ENCODE assay signal across 16 mouse cellular contexts in the genomic region with DNA sequence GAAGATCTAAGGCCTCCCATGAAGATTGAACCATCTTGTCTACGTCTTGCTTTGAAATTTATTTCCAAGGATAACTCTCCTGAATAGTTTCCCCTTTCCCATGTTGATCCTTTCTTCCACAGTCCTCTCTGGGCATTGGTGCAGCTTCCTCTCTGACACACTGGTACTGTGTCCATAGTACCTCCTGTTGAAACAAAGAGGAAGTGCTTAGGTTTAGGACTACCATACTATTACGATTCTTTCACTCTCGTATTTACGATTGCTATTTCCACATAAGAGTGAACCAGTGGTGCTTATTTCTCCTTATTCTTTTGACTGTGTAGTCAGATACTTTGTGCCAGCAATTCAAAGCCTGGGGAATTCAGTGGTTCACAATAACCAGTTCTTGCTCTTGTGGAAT.
"Had no signal": no experiment of that assay in that cellular context is flagged by ENCODE, and none has a peak within 500 bp of the region (broad histone marks: within the 10 kb centered on the region; RNA-seq: fewer than 3 reads in every experiment).

No protein-coding gene starts in this region.

- H3K4me1 ChIP-seq: liver, embryonic 15.5 days; lung, embryonic 15.5 days; midbrain, embryonic 10.5 days; midbrain, embryonic 12.5 days; neural tube, embryonic 12.5 days had no signal

- H3K36me3 ChIP-seq: liver, embryonic 15.5 days; lung, embryonic 15.5 days; midbrain, embryonic 10.5 days; midbrain, embryonic 12.5 days; neural tube, embryonic 12.5 days had no signal

- H3K27ac ChIP-seq: liver, embryonic 15.5 days; lung, embryonic 15.5 days; midbrain, embryonic 10.5 days; midbrain, embryonic 12.5 days; neural tube, embryonic 12.5 days had no signal

- H3K9me3 ChIP-seq: liver, embryonic 15.5 days; lung, embryonic 15.5 days; midbrain, embryonic 10.5 days; midbrain, embryonic 12.5 days; neural tube, embryonic 12.5 days had no signal

- DNase-seq: liver, postnatal 0 days; lung, adult 2 months; lung, postnatal 14 days; lung, postnatal 36 days; midbrain, embryonic 14.5 days; right cerebral cortex, postnatal 14 days; thymus, adult 18-20 months; thymus, postnatal 14 days; thymus, postnatal 36 days had no signal

- H3K4me2 ChIP-seq: liver, embryonic 15.5 days; lung, embryonic 15.5 days; midbrain, embryonic 12.5 days; neural tube, embryonic 12.5 days had no signal

- H3K4me3 ChIP-seq: liver, embryonic 15.5 days; lung, embryonic 15.5 days; midbrain, embryonic 10.5 days; midbrain, embryonic 12.5 days; neural tube, embryonic 12.5 days had no signal

- ATAC-seq: liver, postnatal 0 days; lung, postnatal 0 days; midbrain, embryonic 16.5 days had no signal

- H3K27me3 ChIP-seq: liver, embryonic 15.5 days; lung, embryonic 15.5 days; midbrain, embryonic 12.5 days; neural tube, embryonic 12.5 days had no signal

- H3K9ac ChIP-seq: liver, embryonic 15.5 days; liver, postnatal 0 days; lung, embryonic 15.5 days; midbrain, embryonic 12.5 days; neural tube, embryonic 12.5 days had no signal
